Mouse (Mus musculus): Measurements from ENCODE around the gene Chpf2. TPM values are rescaled to one million over a fixed set of nuclear protein-coding genes. Genes with fewer than 3 reads are reported as not detected.

The Chpf2 gene
- polyA plus RNA-seq, 1 experiment: 36.1 TPM

- Histone ChIP-seq H3K27me3 (replicated peaks) (no peaks in the 10 kb centered on the region), H3K4me3 (replicated peaks) (no peak overlapping the region), H3K9me3 (no peaks in the 10 kb centered on the region), H3K4me1 (peaks cover 79% of the 10 kb centered on the region), H3K36me3 (replicated peaks; ENCODE audit: low read length) (peaks cover 72% of the 10 kb centered on the region)
- TF ChIP-seq FLI1 (IDR thresholded peaks at IDR 0.05; ENCODE audit: low read length): no peak
- TF ChIP-seq GATA1 (IDR thresholded peaks at IDR 0.05; ENCODE audit: borderline replicate concordance, low read length): no peak
Observed at GRCm38 (mm10) chr5:24589511-24590500, 3.3 kb downstream of the Chpf2 start.

DNA sequence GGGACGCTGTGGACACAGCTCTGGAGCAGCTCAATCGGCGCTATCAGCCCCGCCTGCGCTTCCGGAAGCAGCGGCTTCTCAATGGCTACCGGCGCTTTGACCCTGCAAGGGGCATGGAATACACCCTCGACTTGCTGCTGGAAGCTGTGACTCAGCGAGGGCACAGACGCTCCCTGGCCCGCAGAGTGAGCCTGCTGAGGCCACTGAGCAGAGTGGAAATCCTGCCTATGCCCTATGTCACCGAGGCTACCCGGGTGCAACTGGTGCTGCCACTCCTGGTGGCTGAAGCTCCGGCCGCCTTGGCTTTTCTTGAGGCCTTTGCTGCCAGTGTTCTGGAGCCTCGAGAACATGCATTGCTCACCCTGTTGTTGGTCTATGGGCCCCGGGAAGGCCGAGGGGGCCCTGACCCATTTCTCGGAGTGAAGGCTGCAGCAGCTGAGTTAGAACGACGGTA lies 4.8 kb downstream of the Chpf2 start:
- Histone ChIP-seq H3K9me3 (no peaks in the 10 kb centered on the region), H3K27me3 (replicated peaks) (no peaks in the 10 kb centered on the region), H3K36me3 (replicated peaks; ENCODE audit: low read length) (peaks cover 86% of the 10 kb centered on the region), H3K4me1 (peaks cover 75% of the 10 kb centered on the region), H3K4me3 (replicated peaks) (peak overlapping the region; percentile 81)
- no peak for TF ChIP-seq FLI1 (IDR thresholded peaks at IDR 0.05; ENCODE audit: low read length)
- TF ChIP-seq GATA1 (IDR thresholded peaks at IDR 0.05; ENCODE audit: borderline replicate concordance, low read length): no peak

DNA sequence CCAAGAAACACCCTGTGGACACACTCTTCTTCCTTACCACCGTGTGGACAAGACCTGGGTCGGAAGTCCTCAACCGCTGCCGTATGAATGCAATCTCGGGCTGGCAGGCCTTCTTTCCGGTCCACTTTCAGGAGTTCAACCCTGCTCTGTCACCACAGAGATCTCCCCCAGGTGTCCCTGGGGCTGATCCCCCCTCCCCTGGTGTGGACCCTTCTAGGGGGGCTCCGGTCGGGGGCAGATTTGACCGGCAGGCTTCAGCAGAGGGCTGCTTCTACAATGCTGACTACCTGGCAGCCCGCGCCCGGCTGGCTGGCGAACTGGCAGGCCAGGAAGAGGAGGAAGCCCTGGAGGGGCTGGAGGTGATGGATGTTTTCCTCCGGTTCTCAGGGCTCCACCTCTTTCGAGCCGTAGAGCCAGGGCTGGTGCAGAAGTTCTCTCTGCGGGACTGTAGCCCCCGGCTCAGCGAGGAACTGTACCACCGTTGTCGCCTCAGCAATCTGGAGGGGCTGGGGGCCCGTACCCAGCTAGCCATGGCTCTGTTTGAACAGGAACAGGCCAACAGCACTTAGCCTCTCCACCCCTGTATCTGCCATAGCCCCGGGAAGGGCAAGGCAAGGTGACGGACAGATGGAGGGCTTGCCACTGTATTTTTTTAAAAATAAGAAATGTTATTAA lies 5.4 kb downstream of the Chpf2 start:
- no peak for TF ChIP-seq FLI1 (IDR thresholded peaks at IDR 0.05; ENCODE audit: low read length)
- TF ChIP-seq GATA1 (IDR thresholded peaks at IDR 0.05; ENCODE audit: borderline replicate concordance, low read length): no peak
- Histone ChIP-seq H3K4me1 (peaks cover 79% of the 10 kb centered on the region), H3K27me3 (replicated peaks) (no peaks in the 10 kb centered on the region), H3K9me3 (no peaks in the 10 kb centered on the region), H3K36me3 (replicated peaks; ENCODE audit: low read length) (peaks cover 86% of the 10 kb centered on the region), H3K4me3 (replicated peaks) (peak overlapping the region; percentile 81)

DNA sequence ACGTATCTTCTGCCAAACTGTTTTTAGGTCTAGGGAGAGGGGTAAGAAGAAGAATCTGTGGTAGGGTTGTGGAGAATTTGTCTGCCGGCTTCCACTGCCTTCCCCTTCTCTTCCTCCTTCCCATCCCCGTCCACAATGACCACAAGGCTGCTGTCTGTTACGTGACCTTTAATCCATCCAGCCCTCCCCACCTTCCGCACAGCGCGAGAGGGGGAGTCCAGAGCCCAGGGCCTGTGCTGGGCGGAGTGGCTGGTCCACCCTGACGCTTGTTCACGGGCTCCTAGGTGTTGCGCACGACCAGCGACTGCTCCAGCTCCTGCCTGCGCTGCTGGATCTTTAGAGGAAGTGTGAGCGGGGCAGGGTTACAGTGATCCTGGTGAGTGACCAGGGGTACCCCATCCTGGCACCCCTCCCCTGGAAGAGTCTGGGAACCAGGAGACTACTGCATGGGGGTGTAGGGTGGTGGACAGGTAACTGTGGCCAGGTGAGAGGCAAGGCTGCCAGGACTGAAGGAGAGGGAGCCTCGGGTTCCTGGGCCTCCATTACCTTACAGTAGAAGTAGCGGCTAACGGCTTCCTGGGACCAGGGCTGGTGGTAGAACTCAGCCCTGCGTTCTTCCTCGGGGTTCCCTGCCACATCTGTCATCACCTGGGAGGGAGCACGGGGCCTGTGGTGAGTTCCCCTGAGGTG lies 6.1 kb downstream of the Chpf2 start:
- Histone ChIP-seq H3K4me3 (replicated peaks) (no peak overlapping the region), H3K27me3 (replicated peaks) (no peaks in the 10 kb centered on the region), H3K9me3 (no peaks in the 10 kb centered on the region), H3K36me3 (replicated peaks; ENCODE audit: low read length) (peaks cover 86% of the 10 kb centered on the region), H3K4me1 (peaks cover 78% of the 10 kb centered on the region)
- TF ChIP-seq FLI1 (IDR thresholded peaks at IDR 0.05; ENCODE audit: low read length) (no peak), GATA1 (IDR thresholded peaks at IDR 0.05; ENCODE audit: borderline replicate concordance, low read length) (no peak)

- Histone ChIP-seq H3K9me3 (no peaks in the 10 kb centered on the region), H3K4me3 (replicated peaks) (no peak overlapping the region), H3K36me3 (replicated peaks; ENCODE audit: low read length) (peaks cover 80% of the 10 kb centered on the region), H3K27me3 (replicated peaks) (peaks cover 5% of the 10 kb centered on the region), H3K4me1 (peaks cover 78% of the 10 kb centered on the region)
- no peak for TF ChIP-seq FLI1 (IDR thresholded peaks at IDR 0.05; ENCODE audit: low read length)
- TF ChIP-seq GATA1 (IDR thresholded peaks at IDR 0.05; ENCODE audit: borderline replicate concordance, low read length): no peak
Observed at GRCm38 (mm10) chr5:24593230-24593629, 6.7 kb downstream of the Chpf2 start.

DNA sequence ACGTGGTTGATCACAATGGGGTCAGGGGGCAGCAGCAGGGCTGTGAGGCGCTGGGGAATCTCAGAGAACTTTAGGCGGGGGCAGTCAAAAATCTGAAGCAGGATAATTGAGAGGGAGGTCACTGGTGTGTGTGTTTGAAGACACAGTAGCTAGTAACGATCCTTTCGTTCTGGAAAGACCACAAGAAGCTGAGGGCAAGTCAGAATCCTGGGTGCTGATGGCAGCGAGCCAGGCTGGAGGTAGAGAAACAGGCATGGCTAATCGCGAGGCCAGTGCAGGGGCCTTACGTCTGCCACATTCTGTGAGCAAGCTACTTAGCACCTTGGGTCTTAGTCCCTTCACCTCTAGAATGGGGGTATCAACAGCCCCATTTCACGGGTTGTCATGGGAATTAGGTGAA lies 7.4 kb downstream of the Chpf2 start:
- Histone ChIP-seq H3K4me3 (replicated peaks) (no peak overlapping the region), H3K4me1 (peaks cover 78% of the 10 kb centered on the region), H3K36me3 (replicated peaks; ENCODE audit: low read length) (peaks cover 73% of the 10 kb centered on the region), H3K27me3 (replicated peaks) (peaks cover 12% of the 10 kb centered on the region), H3K9me3 (no peaks in the 10 kb centered on the region)
- TF ChIP-seq GATA1 (IDR thresholded peaks at IDR 0.05; ENCODE audit: borderline replicate concordance, low read length) (no peak), FLI1 (IDR thresholded peaks at IDR 0.05; ENCODE audit: low read length) (no peak)

- Histone ChIP-seq H3K9me3 (no peaks in the 10 kb centered on the region), H3K4me1 (peaks cover 75% of the 10 kb centered on the region), H3K36me3 (replicated peaks; ENCODE audit: low read length) (peaks cover 68% of the 10 kb centered on the region), H3K4me3 (replicated peaks) (no peak overlapping the region), H3K27me3 (replicated peaks) (peaks cover 16% of the 10 kb centered on the region)
- TF ChIP-seq GATA1 (IDR thresholded peaks at IDR 0.05; ENCODE audit: borderline replicate concordance, low read length): no peak
- no peak for TF ChIP-seq FLI1 (IDR thresholded peaks at IDR 0.05; ENCODE audit: low read length)
Observed at GRCm38 (mm10) chr5:24594346-24594745, 7.8 kb downstream of the Chpf2 start.

- peaks cover 66% of the 10 kb centered on the region for H3K4me1 ChIP-seq
- H3K4me3 ChIP-seq (replicated peaks): no peak overlapping the region
- peaks cover 25% of the 10 kb centered on the region for H3K27me3 ChIP-seq (replicated peaks)
- no peak for TF ChIP-seq GATA1 (IDR thresholded peaks at IDR 0.05; ENCODE audit: borderline replicate concordance, low read length)
- no peak for TF ChIP-seq FLI1 (IDR thresholded peaks at IDR 0.05; ENCODE audit: low read length)
- H3K9me3 ChIP-seq: no peaks in the 10 kb centered on the region
- H3K36me3 ChIP-seq (replicated peaks; ENCODE audit: low read length): peaks cover 59% of the 10 kb centered on the region
Observed at GRCm38 (mm10) chr5:24595261-24595660, 8.7 kb downstream of the Chpf2 start.

DNA sequence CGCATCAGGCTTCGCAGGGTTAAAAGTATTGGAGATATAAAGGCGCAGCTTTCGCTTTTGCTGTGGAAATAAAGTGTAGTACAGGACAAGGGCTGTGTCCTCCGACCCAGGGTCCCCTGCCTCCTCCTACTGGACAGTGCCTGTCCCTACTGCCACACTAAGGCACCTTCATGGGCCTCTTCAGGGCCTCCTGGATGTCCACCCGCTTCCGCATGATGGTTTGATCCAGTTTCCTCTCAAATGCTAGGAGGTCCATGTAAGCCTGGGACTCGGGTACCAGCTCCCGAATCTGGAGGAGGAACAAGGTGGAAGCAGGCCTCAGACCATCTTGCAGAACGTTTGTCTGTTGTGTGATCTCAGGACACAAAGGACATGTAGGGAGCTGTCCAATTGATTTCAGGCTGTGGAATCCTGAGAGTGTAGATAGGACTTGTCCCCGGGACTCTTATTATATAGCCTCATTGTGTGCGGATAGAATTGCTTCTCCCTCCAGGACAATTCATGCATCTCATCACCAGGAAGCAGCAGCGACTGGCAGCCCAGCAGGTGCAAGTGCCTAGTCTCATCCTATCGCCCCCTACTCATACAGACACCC lies 9.3 kb downstream of the Chpf2 start:
- H3K27me3 ChIP-seq (replicated peaks): peaks cover 31% of the 10 kb centered on the region
- TF ChIP-seq FLI1 (IDR thresholded peaks at IDR 0.05; ENCODE audit: low read length): no peak
- no peak for TF ChIP-seq GATA1 (IDR thresholded peaks at IDR 0.05; ENCODE audit: borderline replicate concordance, low read length)
- peaks cover 60% of the 10 kb centered on the region for H3K4me1 ChIP-seq
- no peaks in the 10 kb centered on the region for H3K9me3 ChIP-seq
- peak overlapping the region; percentile 93 for H3K4me3 ChIP-seq (replicated peaks)
- H3K36me3 ChIP-seq (replicated peaks; ENCODE audit: low read length): peaks cover 53% of the 10 kb centered on the region

Data from megakaryocyte, embryonic 14.5 days (primary cell).